Mouse (Mus musculus): ENCODE measurements around the gene Cep350. TPM values are rescaled to one million over a fixed set of nuclear protein-coding genes. Genes with fewer than 3 reads are reported as not detected.

Cep350 gene
- total RNA-seq, 2 experiments from 2014 or later = 34.5 to 34.6 TPM

DNA sequence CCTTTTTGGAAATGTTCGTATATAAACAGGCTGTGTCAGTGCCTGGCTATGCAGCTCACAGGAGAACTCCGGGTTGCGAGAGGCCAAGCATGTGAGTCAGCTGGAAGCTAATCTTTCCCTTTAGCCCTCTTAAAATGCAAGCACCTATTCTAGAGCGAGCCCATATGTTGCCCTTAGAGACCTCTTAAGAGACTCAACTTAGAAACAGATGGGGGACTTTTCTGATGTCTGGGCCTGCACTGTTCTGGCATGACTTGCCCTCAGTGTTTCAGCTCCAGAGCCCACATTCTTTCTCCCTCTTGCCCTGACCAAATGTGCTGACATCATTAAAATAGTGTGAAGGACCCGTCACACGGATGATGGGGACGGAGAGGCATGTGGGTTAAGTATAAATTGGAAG is 162.4 kb downstream of the Cep350 start:
- no peak for DNase-seq (ENCODE audit: low spot score)

- DNase-seq (ENCODE audit: low spot score) = no peak
Observed at GRCm38 (mm10) chr1:155809706-155810442, 163.2 kb downstream of the Cep350 start.

DNA sequence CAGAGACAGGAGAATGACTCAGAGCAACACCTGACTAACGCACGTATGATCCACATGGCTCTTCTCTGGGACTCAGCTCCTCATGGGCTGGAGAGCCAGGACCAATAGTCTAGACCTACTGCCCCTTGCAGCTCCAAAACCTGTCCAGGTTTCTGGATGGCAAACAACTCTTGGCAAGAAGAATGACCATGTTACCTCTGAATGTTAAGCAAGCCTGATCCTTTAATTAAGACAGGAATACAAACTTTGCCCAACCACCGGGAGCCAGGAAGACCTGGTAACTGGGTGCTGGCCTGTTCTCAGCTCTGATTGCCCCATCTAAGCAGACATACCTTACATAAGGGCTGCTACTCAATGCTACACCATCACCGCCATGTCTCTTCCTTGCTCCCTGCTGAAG is 164.8 kb downstream of the Cep350 start:
- no peak for DNase-seq (ENCODE audit: low spot score)

- no peak for DNase-seq (ENCODE audit: low spot score)
Observed at GRCm38 (mm10) chr1:155805607-155806006, 167.4 kb downstream of the Cep350 start.

GRCm38 (mm10) chr1:155801014-155801991 is 171.8 kb downstream of the Cep350 start:
- no peak for DNase-seq (ENCODE audit: low spot score)

DNA sequence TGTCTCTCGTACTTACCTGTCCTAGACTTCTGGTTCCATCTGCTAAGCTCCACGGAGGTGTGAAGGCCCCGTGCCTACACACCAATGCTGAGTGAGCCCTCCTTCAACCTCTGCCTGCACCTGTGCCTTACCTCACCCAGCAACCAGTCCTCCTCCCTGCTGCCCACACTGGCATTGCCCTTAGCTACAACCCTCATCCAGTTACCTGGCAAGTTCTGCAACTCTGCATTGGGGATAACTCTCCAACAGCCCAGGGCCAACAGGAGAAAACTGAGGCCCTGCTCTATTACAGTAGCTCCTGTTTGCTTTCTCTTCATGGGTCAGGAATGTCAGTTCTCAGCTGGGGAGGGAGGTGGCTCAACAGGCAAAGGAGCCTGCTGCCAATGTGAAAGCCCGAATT is 175.1 kb downstream of the Cep350 start:
- DNase-seq (ENCODE audit: low spot score) = no peak

GRCm38 (mm10) chr1:155797425-155797824 is 175.6 kb downstream of the Cep350 start:
- no peak for DNase-seq (ENCODE audit: low spot score)

GRCm38 (mm10) chr1:155796757-155797405 is 176.2 kb downstream of the Cep350 start:
- DNase-seq (ENCODE audit: low spot score) = no peak

GRCm38 (mm10) chr1:155795791-155796233 is 177.2 kb downstream of the Cep350 start:
- no peak for DNase-seq (ENCODE audit: low spot score)

Other genes starting within 250 kb of the Cep350 start
- gene Lhx4, start 221.6 kb downstream of the Cep350 start, total RNA-seq (2021) = not detected
- gene Qsox1, start 160.4 kb downstream of the Cep350 start, total RNA-seq (2021) = 10 to 100 TPM; 20.6 to 24.2 TPM
- 10 to 100 TPM; 46.9 to 55.6 TPM for gene Tor1aip2, start 62.1 kb upstream of the Cep350 start, total RNA-seq (2021)
- gene Tor1aip1, start 63.2 kb upstream of the Cep350 start, total RNA-seq (2021) = 100 to 1,000 TPM; 124 to 126 TPM
- not detected for gene Fam163a, start 231.8 kb upstream of the Cep350 start, total RNA-seq (2021)